Mouse (Mus musculus) forebrain, embryonic 13.5 days (tissue): ENCODE results near the gene Zfp385c. TPM values are rescaled to one million over a fixed set of nuclear protein-coding genes. Genes with fewer than 3 reads are reported as not detected.

ENCODE experiments used
- ATAC-seq: fragments of 200-750 bp; cut with Nextera tagmentation; 2 replicates; pipeline ENCODE4 v1.8.0; 2017
- H3K27ac ChIP-seq: fragments of 300-500 bp; sonication (generic); 2 replicates; pipeline ENCODE4 v1.5.1; 2015; ENCODE audit warnings: inconsistent platforms, mild to moderate bottlenecking, moderate library complexity
- H3K27me3 ChIP-seq: fragments of 300-500 bp; sonication (generic); 2 replicates; pipeline ENCODE4 v1.6.1; 2015; ENCODE audit warnings: mild to moderate bottlenecking, inconsistent platforms
- H3K36me3 ChIP-seq: fragments of 300-500 bp; sonication (generic); 2 replicates; pipeline ENCODE4 v1.6.1; 2015; ENCODE audit warnings: mild to moderate bottlenecking, inconsistent platforms; ENCODE audit not compliant: poor library complexity, severe bottlenecking
- H3K4me1 ChIP-seq: fragments of 300-500 bp; sonication (generic); 2 replicates; pipeline ENCODE4 v1.6.1; 2015; ENCODE audit warnings: inconsistent platforms
- H3K4me2 ChIP-seq: fragments of 300-500 bp; sonication (generic); 2 replicates; pipeline ENCODE4 v1.6.1; 2015; ENCODE audit warnings: inconsistent platforms, mild to moderate bottlenecking, moderate library complexity
- H3K4me3 ChIP-seq: fragments of 300-500 bp; sonication (generic); 2 replicates; pipeline ENCODE4 v1.5.1; 2015; ENCODE audit warnings: mild to moderate bottlenecking, inconsistent platforms
- H3K9ac ChIP-seq: fragments of 300-500 bp; sonication (generic); 2 replicates; pipeline ENCODE4 v1.6.1; 2015; ENCODE audit warnings: mild to moderate bottlenecking, inconsistent platforms
- H3K9me3 ChIP-seq: fragments of 300-500 bp; sonication (generic); replicated peaks from 2 replicates; pipeline ENCODE4 v1.6.1; 2016; ENCODE audit warnings: inconsistent platforms
- WGBS: fragments of 180-500 bp; shearing (Covaris S2); methylation state at CpG from one replicate; pipeline ENCODE4 v1.1.7; 2015; 5-methylcytosine and 5-hydroxymethylcytosine counted together
- polyA plus RNA-seq: library from polyadenylated mRNA; unstranded; fragments of >200 nt; fragmentation: Nextera tagmentation; extraction: Ambion mirVana; gene quantifications from 2 replicates; pipeline ENCODE4 v1.2.1, GENCODE M21; 2015

Gene Zfp385c
- polyA plus RNA-seq, 1 experiment from 2014 or later = 0.48 TPM

GRCm38 (mm10) chr11:100727201-100727600 is 34.9 kb upstream of the Zfp385c start:
- Histone ChIP-seq H3K4me2 (no peak overlapping the region), H3K27me3 (no peaks in the 10 kb centered on the region), H3K9me3 (no peaks in the 10 kb centered on the region), H3K36me3 (peaks cover 7% of the 10 kb centered on the region; the same call in 1 of the 2 replicates), H3K9ac (no peak overlapping the region), H3K4me1 (peaks cover 5% of the 10 kb centered on the region; the same call in 1 of the 2 replicates), H3K4me3 (no peak overlapping the region), H3K27ac (no peak overlapping the region)
- WGBS = 94% methylated on average over 3 of the region's 3 CpGs
- ATAC-seq = no peak

- Histone ChIP-seq H3K27ac (no peak overlapping the region), H3K27me3 (no peaks in the 10 kb centered on the region), H3K9ac (no peak overlapping the region), H3K9me3 (no peaks in the 10 kb centered on the region), H3K4me1 (peaks cover 19% of the 10 kb centered on the region), H3K4me2 (no peak overlapping the region), H3K4me3 (no peak overlapping the region), H3K36me3 (peaks cover 6% of the 10 kb centered on the region; the same call in 1 of the 2 replicates)
- ATAC-seq = no peak
- WGBS = 65% methylated on average over 5 of the region's 5 CpGs
Observed at GRCm38 (mm10) chr11:100724919-100725512, 32.8 kb upstream of the Zfp385c start.

- Histone ChIP-seq H3K36me3 (peaks cover 24% of the 10 kb centered on the region), H3K4me2 (no peak overlapping the region), H3K27me3 (no peaks in the 10 kb centered on the region), H3K9me3 (no peaks in the 10 kb centered on the region), H3K4me1 (peaks cover 19% of the 10 kb centered on the region), H3K9ac (no peak overlapping the region), H3K27ac (no peak overlapping the region), H3K4me3 (no peak overlapping the region)
- ATAC-seq = no peak
- 62% methylated on average over 2 of the region's 2 CpGs for WGBS
Observed at GRCm38 (mm10) chr11:100722493-100723028, 30.3 kb upstream of the Zfp385c start.

GRCm38 (mm10) chr11:100721776-100722492 is 29.7 kb upstream of the Zfp385c start:
- Histone ChIP-seq H3K36me3 (peaks cover 30% of the 10 kb centered on the region), H3K27ac (no peak overlapping the region), H3K9ac (no peak overlapping the region), H3K9me3 (no peaks in the 10 kb centered on the region), H3K4me2 (no peak overlapping the region), H3K4me1 (peaks cover 19% of the 10 kb centered on the region), H3K27me3 (no peaks in the 10 kb centered on the region), H3K4me3 (no peak overlapping the region)
- 67% methylated on average over 8 of the region's 8 CpGs for WGBS
- no peak for ATAC-seq

- Histone ChIP-seq H3K9ac (no peak overlapping the region), H3K27me3 (no peaks in the 10 kb centered on the region), H3K4me1 (peaks cover 19% of the 10 kb centered on the region), H3K27ac (no peak overlapping the region), H3K4me3 (no peak overlapping the region), H3K4me2 (no peak overlapping the region), H3K36me3 (peaks cover 36% of the 10 kb centered on the region), H3K9me3 (no peaks in the 10 kb centered on the region)
- 51% methylated on average over 4 of the region's 4 CpGs for WGBS
- no peak for ATAC-seq
Observed at GRCm38 (mm10) chr11:100721254-100721653, 29.0 kb upstream of the Zfp385c start.

- 80% methylated on average over 5 of the region's 5 CpGs for WGBS
- no peak overlapping the region for H3K4me3 ChIP-seq
- peaks cover 19% of the 10 kb centered on the region for H3K4me1 ChIP-seq
- no peak overlapping the region for H3K9ac ChIP-seq
- ATAC-seq = no peak
- H3K9me3 ChIP-seq = no peaks in the 10 kb centered on the region
- peaks cover 45% of the 10 kb centered on the region for H3K36me3 ChIP-seq
- H3K27me3 ChIP-seq = no peaks in the 10 kb centered on the region
- H3K4me2 ChIP-seq = no peak overlapping the region
- no peak overlapping the region for H3K27ac ChIP-seq
Observed at GRCm38 (mm10) chr11:100720345-100720744, 28.1 kb upstream of the Zfp385c start.

GRCm38 (mm10) chr11:100719893-100720292 is 27.6 kb upstream of the Zfp385c start:
- WGBS = 81% methylated on average over 11 of the region's 11 CpGs
- peaks cover 20% of the 10 kb centered on the region for H3K4me1 ChIP-seq
- H3K27me3 ChIP-seq = no peaks in the 10 kb centered on the region
- peaks cover 47% of the 10 kb centered on the region for H3K36me3 ChIP-seq
- no peak for ATAC-seq
- no peak overlapping the region for H3K4me2 ChIP-seq
- no peak overlapping the region for H3K27ac ChIP-seq
- no peaks in the 10 kb centered on the region for H3K9me3 ChIP-seq
- no peak overlapping the region for H3K9ac ChIP-seq
- no peak overlapping the region for H3K4me3 ChIP-seq

- ATAC-seq = no peak
- H3K36me3 ChIP-seq = peaks cover 48% of the 10 kb centered on the region
Observed at GRCm38 (mm10) chr11:100719312-100719711, 27.1 kb upstream of the Zfp385c start.

GRCm38 (mm10) chr11:100718866-100719265 is 26.6 kb upstream of the Zfp385c start:
- 91% methylated on average over 4 of the region's 4 CpGs for WGBS
- no peaks in the 10 kb centered on the region for H3K9me3 ChIP-seq

More at GRCm38 (mm10) chr11:100719312-100719711, 27.1 kb upstream of the Zfp385c start:
- Histone ChIP-seq H3K9ac (no peak overlapping the region), H3K9me3 (no peaks in the 10 kb centered on the region), H3K4me3 (no peak overlapping the region), H3K4me2 (no peak overlapping the region), H3K4me1 (peaks cover 26% of the 10 kb centered on the region), H3K27me3 (no peaks in the 10 kb centered on the region), H3K27ac (no peak overlapping the region)
- WGBS = 82% methylated on average over 3 of the region's 3 CpGs

GRCm38 (mm10) chr11:100718462-100718861 is 26.2 kb upstream of the Zfp385c start:
- ATAC-seq = no peak
- Histone ChIP-seq H3K9me3 (no peaks in the 10 kb centered on the region), H3K4me1 (peaks cover 34% of the 10 kb centered on the region), H3K9ac (no peak overlapping the region), H3K27me3 (no peaks in the 10 kb centered on the region), H3K36me3 (peaks cover 48% of the 10 kb centered on the region), H3K4me2 (no peak overlapping the region), H3K4me3 (no peak overlapping the region), H3K27ac (no peak overlapping the region)
- 92% methylated on average over 7 of the region's 7 CpGs for WGBS

More at GRCm38 (mm10) chr11:100718866-100719265, 26.6 kb upstream of the Zfp385c start:
- H3K27ac ChIP-seq = no peak overlapping the region
- H3K4me1 ChIP-seq = peaks cover 30% of the 10 kb centered on the region
- no peak overlapping the region for H3K4me2 ChIP-seq
- ATAC-seq = no peak
- no peaks in the 10 kb centered on the region for H3K27me3 ChIP-seq
- H3K9ac ChIP-seq = no peak overlapping the region
- H3K4me3 ChIP-seq = no peak overlapping the region
- H3K36me3 ChIP-seq = peaks cover 48% of the 10 kb centered on the region

- no peaks in the 10 kb centered on the region for H3K9me3 ChIP-seq
- peaks cover 48% of the 10 kb centered on the region for H3K36me3 ChIP-seq
- no peak overlapping the region for H3K4me3 ChIP-seq
- no peak for ATAC-seq
- H3K27me3 ChIP-seq = no peaks in the 10 kb centered on the region
- H3K27ac ChIP-seq = no peak overlapping the region
- no peak overlapping the region for H3K4me2 ChIP-seq
- H3K4me1 ChIP-seq = peaks cover 28% of the 10 kb centered on the region
- 78% methylated on average over 3 of the region's 3 CpGs for WGBS
- H3K9ac ChIP-seq = no peak overlapping the region
Observed at GRCm38 (mm10) chr11:100716649-100717048, 24.4 kb upstream of the Zfp385c start.

GRCm38 (mm10) chr11:100714948-100715347 is 22.7 kb upstream of the Zfp385c start:
- 78% methylated on average over 6 of the region's 6 CpGs for WGBS

More at GRCm38 (mm10) chr11:100714948-100715347, 22.7 kb upstream of the Zfp385c start:
- Histone ChIP-seq H3K36me3 (peaks cover 55% of the 10 kb centered on the region), H3K4me1 (peaks cover 29% of the 10 kb centered on the region), H3K4me2 (no peak overlapping the region), H3K9me3 (no peaks in the 10 kb centered on the region), H3K4me3 (no peak overlapping the region), H3K27me3 (no peaks in the 10 kb centered on the region), H3K9ac (no peak overlapping the region), H3K27ac (no peak overlapping the region)
- ATAC-seq = no peak
